Mouse (Mus musculus) hindbrain, postnatal 0 days (tissue): ENCODE results near the gene E4f1. TPM values are rescaled to one million over a fixed set of nuclear protein-coding genes. Genes with fewer than 3 reads are reported as not detected.

Source experiments
- ATAC-seq: fragments of 200-750 bp; cut with Nextera tagmentation; 2 replicates; pipeline ENCODE4 v1.8.0; 2017; ENCODE audit warnings: mild to moderate bottlenecking, moderate TSS enrichment, moderate library complexity
- DNase-seq: peaks from one replicate; pipeline ENCODE4 v3.0.0-alpha.2; 2015; ENCODE audit warnings: low spot score
- H3K27ac ChIP-seq: fragments of 300-500 bp; sonication (generic); 2 replicates; pipeline ENCODE4 v1.5.1; 2014; ENCODE audit warnings: mild to moderate bottlenecking
- H3K27me3 ChIP-seq: fragments of 300-500 bp; sonication (generic); 2 replicates; pipeline ENCODE4 v1.6.1; 2014; ENCODE audit warnings: low read length, mixed read lengths; ENCODE audit not compliant: insufficient read depth
- H3K36me3 ChIP-seq: fragments of 300-500 bp; sonication (generic); 2 replicates; pipeline ENCODE4 v1.6.1; 2014; ENCODE audit warnings: low read length, mixed read lengths; ENCODE audit not compliant: insufficient read depth
- H3K4me1 ChIP-seq: fragments of 300-500 bp; sonication (generic); 2 replicates; pipeline ENCODE4 v1.6.1; 2014; ENCODE audit warnings: antibody characterized with exemption, low read length, mixed read lengths; ENCODE audit not compliant: insufficient read depth
- H3K4me2 ChIP-seq: fragments of 300-500 bp; sonication (generic); 2 replicates; pipeline ENCODE4 v1.6.1; 2014; ENCODE audit warnings: low read depth, mild to moderate bottlenecking, low read length, moderate library complexity, mixed read lengths
- H3K4me3 ChIP-seq: fragments of 300-500 bp; sonication (generic); 2 replicates; pipeline ENCODE4 v1.5.1; 2014; ENCODE audit warnings: low read length
- H3K9ac ChIP-seq: fragments of 300-500 bp; sonication (generic); replicated peaks from 2 replicates; pipeline ENCODE4 v1.6.1; 2014; ENCODE audit warnings: mild to moderate bottlenecking, low read length, moderate library complexity, mixed read lengths
- H3K9me3 ChIP-seq: fragments of 300-500 bp; sonication (generic); 2 replicates; pipeline ENCODE4 v1.6.1; 2016; ENCODE audit warnings: low read length, mixed read lengths
- CTCF ChIP-seq: IDR thresholded peaks from 2 replicates; pipeline ENCODE4 v1.5.1; 2016; ENCODE audit warnings: antibody characterized with exemption, control low read depth, low read depth
- WGBS: fragments of 180-500 bp; shearing (Covaris S2); extraction: QIAGEN DNeasy Blood & Tissue Kit; methylation state at CpG from one replicate; pipeline ENCODE4 v1.1.7; 2014; 5-methylcytosine and 5-hydroxymethylcytosine counted together
- polyA plus RNA-seq: library from polyadenylated mRNA; unstranded; fragments of >200 nt; fragmentation: Nextera tagmentation; extraction: Ambion mirVana; gene quantifications from 2 replicates; pipeline ENCODE4 v1.2.1, GENCODE M21; 2015
- total RNA-seq: library from RNA; depleted of rRNA; stranded (reverse); fragments of >200 nt; gene quantifications from 2 replicates; pipeline ENCODE4 v1.2.3, GENCODE M21; 2014; rRNA removed

E4f1 gene
- total RNA-seq = 32.4 and 36.3 TPM in 2 replicates
- 28.0 and 33.5 TPM in 2 replicates for polyA plus RNA-seq

DNA sequence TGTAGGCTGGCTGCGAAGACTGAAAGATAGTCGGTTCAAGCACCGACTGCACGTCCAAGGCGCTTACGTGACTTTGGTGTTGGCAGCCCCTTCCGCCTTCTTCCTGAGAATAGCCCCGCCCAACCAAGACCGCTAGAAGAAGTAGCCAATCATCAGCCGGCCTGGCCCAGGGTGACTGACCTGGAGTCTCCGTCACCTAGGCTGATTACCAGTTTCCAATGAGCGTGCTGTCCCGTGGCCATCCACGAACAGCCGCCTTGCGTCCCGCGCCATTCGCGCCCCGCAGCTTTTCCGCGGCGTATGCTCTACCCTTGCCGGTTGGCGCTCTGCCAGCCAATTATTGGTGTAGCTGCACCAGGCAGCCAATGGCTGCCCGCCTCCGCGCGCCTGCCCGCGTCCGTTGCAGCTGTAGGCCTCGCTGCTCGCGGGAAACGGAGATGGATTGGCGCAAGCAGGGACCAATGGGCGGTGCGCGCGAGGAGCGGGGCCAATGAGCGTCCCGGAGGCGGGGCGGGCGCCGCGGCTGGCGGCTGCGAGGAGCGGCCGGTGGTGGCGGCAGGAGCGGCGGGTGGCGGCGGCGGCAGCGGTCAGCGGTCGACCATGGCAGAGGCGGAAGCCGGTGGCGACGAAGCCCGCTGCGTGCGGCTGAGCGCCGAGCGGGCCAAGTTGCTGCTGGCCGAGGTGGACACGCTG, at the start of gene E4f1, which contains the start of gene Pgp:
TSS of gene E4f1 (minus strand) at position 404 of the 693 bp plus-strand sequence.
TSS of gene Pgp (plus strand) at position 483 of the 693 bp plus-strand sequence.
- no peaks in the 10 kb centered on the region for H3K27me3 ChIP-seq
- ATAC-seq (peak; percentile 96), DNase-seq (peak; percentile 100)
- H3K4me3 ChIP-seq = peak within 1 kb of the TSS; percentile 79
- H3K9ac ChIP-seq = peak within 1 kb of the TSS; percentile 80
- no peak for TF ChIP-seq CTCF
- H3K4me2 ChIP-seq = peak within 1 kb of the TSS; percentile 97
- peaks cover 8% of the 10 kb centered on the region; the same call in 1 of the 2 replicates for H3K36me3 ChIP-seq
- WGBS = under 1% methylated on average over 63 of the region's 75 CpGs
- no peaks in the 10 kb centered on the region for H3K9me3 ChIP-seq
- peaks cover 18% of the 10 kb centered on the region for H3K4me1 ChIP-seq
- peak within 1 kb of the TSS; percentile 92 for H3K27ac ChIP-seq

DNA sequence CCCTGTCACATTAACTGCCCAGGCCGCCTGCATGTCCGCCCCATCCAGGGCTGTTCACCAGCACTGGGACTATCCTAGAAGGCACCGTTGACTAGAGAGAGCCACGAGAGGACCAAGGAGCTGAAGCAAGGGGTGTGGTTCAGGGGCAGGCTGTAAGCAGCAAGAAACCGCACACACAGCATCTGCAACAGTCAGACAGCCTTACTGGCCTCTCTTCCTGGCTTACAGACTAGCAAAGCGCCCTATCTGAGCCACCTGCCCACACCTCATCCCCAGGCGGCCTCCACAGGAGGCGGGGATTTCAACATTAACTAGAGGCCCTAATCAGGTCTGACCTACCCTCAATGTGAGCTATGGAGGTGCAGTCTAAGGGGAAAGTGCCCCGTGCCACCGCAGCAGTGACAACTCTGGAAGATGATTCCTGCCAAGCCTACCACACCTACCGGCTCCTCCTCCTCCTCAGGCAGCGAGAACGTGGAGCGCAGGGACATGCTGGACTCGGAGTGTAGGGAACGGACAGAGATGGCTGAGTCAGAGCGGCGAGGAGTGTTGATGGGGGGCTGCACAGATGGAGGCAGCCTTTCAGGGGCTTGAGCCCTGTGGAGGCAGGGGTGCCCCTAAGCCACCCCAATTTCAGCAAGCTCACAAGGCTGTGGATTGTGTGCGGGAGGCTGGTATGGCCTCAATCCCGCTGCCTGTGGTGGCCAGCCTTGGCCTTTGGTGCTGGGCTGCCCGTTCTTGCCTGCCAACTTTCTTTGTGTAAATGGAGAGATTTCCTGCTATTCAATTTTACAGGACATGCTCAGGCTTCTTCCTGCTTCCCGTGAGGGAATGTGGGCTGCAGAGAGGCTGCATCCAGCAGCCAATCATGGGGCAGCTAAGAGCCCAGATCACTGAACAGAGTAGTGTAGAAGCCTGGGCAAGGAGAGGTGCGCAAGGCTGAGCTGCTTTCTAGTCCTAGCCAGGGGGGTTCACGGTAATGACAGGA, 44.5 kb upstream of the E4f1 start:
- Histone ChIP-seq H3K27me3 (no peaks in the 10 kb centered on the region), H3K4me3 (no peak overlapping the region), H3K27ac (0 out of 2 replicates have a peak overlapping the region, but pooled peaks have one; percentile 15), H3K9ac (no peak overlapping the region), H3K36me3 (peaks cover 70% of the 10 kb centered on the region), H3K4me2 (no peak overlapping the region), H3K4me1 (no peaks in the 10 kb centered on the region), H3K9me3 (no peaks in the 10 kb centered on the region)
- 88% methylated on average over 24 of the region's 24 CpGs for WGBS
- ATAC-seq (no peak), DNase-seq (no peak)
- no peak for TF ChIP-seq CTCF

DNA sequence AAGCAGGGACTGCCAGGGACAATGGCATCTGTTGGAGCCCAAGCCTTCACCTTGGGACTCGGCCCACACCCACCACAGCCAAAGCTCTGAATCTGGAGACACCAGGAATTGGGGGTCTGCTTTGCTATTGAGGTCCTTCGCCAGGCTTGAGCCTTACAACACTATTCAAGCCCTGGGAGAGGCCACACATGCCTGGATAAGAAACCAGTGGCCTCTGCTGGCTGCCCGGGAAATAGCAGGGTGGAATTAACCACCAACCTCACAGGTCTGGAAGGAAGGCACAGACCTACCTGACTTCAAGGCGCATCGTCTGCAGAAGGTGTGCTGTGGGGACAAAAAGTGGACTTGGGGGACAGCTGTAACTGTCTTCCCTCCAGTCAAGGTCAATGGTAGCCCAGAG, 43.5 kb upstream of the E4f1 start:
- WGBS = 57% methylated on average over 5 of the region's 5 CpGs
- no peak overlapping the region for H3K4me2 ChIP-seq
- H3K4me3 ChIP-seq = no peak overlapping the region
- DNase-seq (peak; percentile 78), ATAC-seq (peak; percentile 77)
- TF ChIP-seq CTCF = peak; percentile 85
- H3K27me3 ChIP-seq = no peaks in the 10 kb centered on the region
- no peak overlapping the region for H3K9ac ChIP-seq
- no peak overlapping the region for H3K27ac ChIP-seq
- H3K4me1 ChIP-seq = no peaks in the 10 kb centered on the region
- no peaks in the 10 kb centered on the region for H3K9me3 ChIP-seq
- H3K36me3 ChIP-seq = peaks cover 73% of the 10 kb centered on the region

DNA sequence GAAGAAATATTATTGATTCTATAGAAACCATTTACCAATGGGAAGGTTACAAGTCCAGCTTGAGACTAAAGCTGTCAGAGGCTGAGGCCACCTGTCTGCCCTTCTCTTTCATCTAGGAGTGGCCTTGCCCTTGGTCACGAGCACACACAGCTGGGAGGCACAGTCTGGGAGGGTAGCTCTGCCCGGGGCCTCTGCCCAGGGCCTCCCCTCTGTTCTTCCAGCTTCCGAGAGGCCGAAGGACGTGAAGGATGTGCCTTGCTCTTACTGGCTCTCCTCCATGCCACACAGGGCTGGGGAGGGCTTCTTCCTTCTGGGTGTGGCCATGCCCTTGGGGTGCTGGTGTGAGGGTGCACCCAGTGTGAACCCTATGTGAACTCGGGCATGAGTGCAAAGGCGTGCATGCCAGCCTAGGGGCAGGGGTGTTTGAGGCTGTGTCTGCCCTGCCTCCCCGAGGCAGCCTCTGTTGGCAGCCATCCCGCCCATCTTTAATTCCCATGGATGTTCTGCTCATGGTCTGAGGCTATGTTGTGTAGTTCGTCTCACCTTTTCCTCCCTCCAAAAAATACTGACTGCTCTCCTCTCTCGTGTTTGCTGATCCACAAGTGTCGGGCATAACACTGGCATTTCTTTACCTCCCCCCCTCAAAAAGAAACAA, 37.8 kb upstream of the E4f1 start:
- Histone ChIP-seq H3K4me3 (no peak overlapping the region), H3K4me2 (no peak overlapping the region), H3K36me3 (peaks cover 54% of the 10 kb centered on the region), H3K9me3 (no peaks in the 10 kb centered on the region), H3K27ac (peak overlapping the region; percentile 12; the same call in 1 of the 2 replicates), H3K27me3 (no peaks in the 10 kb centered on the region), H3K9ac (no peak overlapping the region), H3K4me1 (0 out of 2 replicates have a peak, but pooled peaks cover 2% of the 10 kb centered on the region)
- 69% methylated on average over 12 of the region's 12 CpGs for WGBS
- ATAC-seq = no peak
- DNase-seq = no peak
- no peak for TF ChIP-seq CTCF

DNA sequence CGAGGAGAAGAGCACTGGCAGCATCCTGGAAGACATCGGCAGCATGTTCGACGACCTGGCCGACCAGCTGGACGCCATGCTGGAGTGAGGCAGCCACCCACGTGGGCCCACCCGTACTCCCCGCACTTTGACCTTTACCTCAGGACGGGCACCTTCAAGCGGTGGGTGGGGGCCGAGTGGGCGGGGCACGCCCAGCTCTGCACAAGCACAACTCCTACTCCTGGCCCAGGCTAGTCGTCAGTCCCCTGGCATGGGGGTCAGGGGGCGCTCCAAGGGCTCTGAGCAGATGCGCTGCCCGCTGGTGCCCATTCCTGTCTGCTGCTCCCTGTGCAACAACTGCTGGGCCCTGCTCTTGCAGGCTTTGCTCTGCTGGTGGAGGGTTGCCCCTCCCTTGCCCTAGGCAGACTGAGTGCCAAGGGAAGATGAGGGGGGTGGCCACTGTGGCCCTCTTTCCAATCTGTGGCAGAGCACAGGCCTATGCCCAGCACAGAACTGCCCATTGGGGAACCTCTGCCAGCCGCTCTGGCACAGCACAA, 37.1 kb upstream of the E4f1 start:
- Histone ChIP-seq H3K4me2 (no peak overlapping the region), H3K9me3 (no peaks in the 10 kb centered on the region), H3K4me1 (0 out of 2 replicates have a peak, but pooled peaks cover 2% of the 10 kb centered on the region), H3K27ac (peak overlapping the region; percentile 67; the same call in 1 of the 2 replicates), H3K27me3 (no peaks in the 10 kb centered on the region), H3K36me3 (peaks cover 60% of the 10 kb centered on the region), H3K4me3 (no peak overlapping the region), H3K9ac (no peak overlapping the region)
- DNase-seq (no peak), ATAC-seq (peak; percentile 16; the same call in 1 of the 2 replicates)
- 44% methylated on average over 15 of the region's 19 CpGs for WGBS
- no peak for TF ChIP-seq CTCF
